Mouse (Mus musculus): Measurements from ENCODE around the gene Cntf. TPM values are rescaled to one million over a fixed set of nuclear protein-coding genes. Genes with fewer than 3 reads are reported as not detected.
"Not testable (repeated sequence)": the region's sequence is repeated elsewhere in the genome, so short reads cannot be mapped to it uniquely, and the experiment has no call there.

Gene Cntf
- polyA plus RNA-seq, 1 experiment from 2014 or later, result 1.0 TPM

DNA sequence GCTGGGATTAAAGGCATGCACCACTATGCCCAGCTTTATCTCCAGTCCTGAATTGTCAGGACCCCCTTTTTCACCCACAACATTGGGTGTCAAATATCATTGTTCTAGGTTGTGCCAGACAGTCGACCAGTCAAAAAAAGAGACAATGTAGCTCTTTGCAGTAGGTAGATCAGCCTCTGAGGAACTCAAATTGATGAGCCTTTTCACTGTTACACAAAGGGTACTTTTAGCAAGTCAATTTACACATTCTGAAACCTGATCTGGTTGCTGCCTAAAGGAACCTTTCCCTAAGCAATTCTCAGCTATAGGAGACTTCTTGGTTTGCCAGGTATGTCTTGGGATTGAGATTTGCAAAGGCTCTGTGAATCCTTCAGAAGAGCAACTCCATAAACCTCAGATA, 34.4 kb downstream of the Cntf start:
- no peak overlapping the region for H3K27ac ChIP-seq (ENCODE audit: low read length)
- no peaks in the 10 kb centered on the region for H3K27me3 ChIP-seq (ENCODE audit: control insufficient read depth, insufficient read depth, low read length)
- H3K9me3 ChIP-seq (replicated peaks; ENCODE audit: control insufficient read depth, low read length), result no peaks in the 10 kb centered on the region
- no peak overlapping the region for H3K4me2 ChIP-seq (ENCODE audit: low read depth, low read length)
- H3K4me1 ChIP-seq (ENCODE audit: control insufficient read depth, insufficient read depth, low read length), result no peaks in the 10 kb centered on the region
- H3K36me3 ChIP-seq (ENCODE audit: control insufficient read depth, insufficient read depth), result no peaks in the 10 kb centered on the region
- H3K4me3 ChIP-seq (ENCODE audit: low read length), result no peak overlapping the region
- H3K9ac ChIP-seq (ENCODE audit: low read length), result no peak overlapping the region
- 52% methylated on average over 1 of the region's 1 CpGs for WGBS
- ATAC-seq (replicated peaks; ENCODE audit: extremely low read depth, insufficient read depth, low FRiP score), result no peak

DNA sequence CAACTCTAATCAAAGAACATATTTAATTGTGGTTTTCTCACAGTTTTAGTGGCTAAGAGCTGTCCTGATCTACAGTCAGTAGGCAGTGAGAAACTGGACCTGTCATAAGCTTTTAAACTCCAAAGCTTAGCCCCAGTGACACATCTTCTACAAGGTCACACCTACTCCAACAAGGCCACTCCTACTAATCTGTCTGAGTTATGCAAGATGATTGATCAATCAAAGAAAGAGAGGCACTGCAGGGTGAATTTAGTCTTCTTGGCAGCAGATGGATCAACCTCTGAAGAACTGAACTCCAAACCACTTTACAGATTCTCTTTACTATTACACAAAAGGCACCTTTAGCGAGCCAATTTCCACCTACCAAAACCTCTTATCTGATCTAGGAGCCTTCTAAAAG, 39.6 kb downstream of the Cntf start:
- no peak for ATAC-seq (replicated peaks; ENCODE audit: extremely low read depth, insufficient read depth, low FRiP score)
- Histone ChIP-seq H3K4me1 (ENCODE audit: control insufficient read depth, insufficient read depth, low read length) (no peaks in the 10 kb centered on the region), H3K4me2 (ENCODE audit: low read depth, low read length) (no peak overlapping the region), H3K36me3 (ENCODE audit: control insufficient read depth, insufficient read depth) (no peaks in the 10 kb centered on the region), H3K27ac (ENCODE audit: low read length) (no peak overlapping the region), H3K9ac (ENCODE audit: low read length) (no peak overlapping the region), H3K4me3 (ENCODE audit: low read length) (no peak overlapping the region), H3K27me3 (ENCODE audit: control insufficient read depth, insufficient read depth, low read length) (no peaks in the 10 kb centered on the region), H3K9me3 (replicated peaks; ENCODE audit: control insufficient read depth, low read length) (no peaks in the 10 kb centered on the region)
- WGBS, result 70% methylated on average over 1 of the region's 1 CpGs

DNA sequence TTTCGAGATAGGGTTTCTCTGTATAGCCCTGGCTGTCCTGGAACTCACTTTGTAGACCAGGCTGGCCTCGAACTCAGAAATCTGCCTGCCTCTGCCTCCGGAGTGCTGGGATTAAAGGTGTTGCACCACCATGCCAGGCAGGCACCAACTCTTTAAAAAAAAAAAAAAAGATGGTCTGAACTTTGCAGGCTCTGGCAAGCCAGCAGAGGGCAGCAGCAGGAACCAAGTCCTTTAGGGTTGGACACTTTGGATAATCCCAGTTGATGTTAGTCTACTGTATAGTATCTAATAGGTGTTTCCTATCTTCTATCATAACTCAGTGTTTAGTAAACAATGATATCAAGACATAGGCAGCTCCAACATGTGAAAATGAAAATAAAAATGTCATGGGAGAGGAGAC, 43.1 kb downstream of the Cntf start:
- ATAC-seq (replicated peaks; ENCODE audit: extremely low read depth, insufficient read depth, low FRiP score), result no peak
- Histone ChIP-seq H3K4me3 (ENCODE audit: low read length) (no peak overlapping the region), H3K36me3 (ENCODE audit: control insufficient read depth, insufficient read depth) (no peaks in the 10 kb centered on the region), H3K9ac (ENCODE audit: low read length) (no peak overlapping the region), H3K9me3 (replicated peaks; ENCODE audit: control insufficient read depth, low read length) (no peaks in the 10 kb centered on the region), H3K27me3 (ENCODE audit: control insufficient read depth, insufficient read depth, low read length) (no peaks in the 10 kb centered on the region), H3K4me1 (ENCODE audit: control insufficient read depth, insufficient read depth, low read length) (no peaks in the 10 kb centered on the region), H3K27ac (ENCODE audit: low read length) (no peak overlapping the region), H3K4me2 (ENCODE audit: low read depth, low read length) (no peak overlapping the region)
- 55% methylated on average over 2 of the region's 3 CpGs for WGBS

DNA sequence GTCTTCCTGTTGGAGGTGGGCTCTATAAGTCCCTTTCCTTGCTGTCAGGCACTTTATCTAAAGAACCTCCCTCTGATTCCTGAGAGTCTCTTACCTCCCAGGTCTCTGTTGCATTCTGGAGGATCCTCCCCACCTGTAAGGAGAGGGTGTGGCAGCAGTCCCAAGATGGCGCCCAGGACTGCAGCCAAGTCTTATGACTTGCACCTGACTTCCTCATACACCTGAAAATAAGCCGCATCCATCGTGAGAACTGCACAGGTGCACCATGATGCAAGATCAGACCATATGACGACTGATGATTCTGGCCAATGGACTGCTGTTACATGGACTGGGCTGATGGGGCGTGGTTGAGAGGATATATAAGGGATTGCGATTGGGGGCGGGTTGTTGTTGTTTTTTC, 43.8 kb downstream of the Cntf start:
- not testable (repeated sequence) for H3K4me1 ChIP-seq (ENCODE audit: control insufficient read depth, insufficient read depth, low read length); H3K27me3 ChIP-seq (ENCODE audit: control insufficient read depth, insufficient read depth, low read length); ATAC-seq (replicated peaks; ENCODE audit: extremely low read depth, insufficient read depth, low FRiP score); H3K4me3 ChIP-seq (ENCODE audit: low read length); H3K9ac ChIP-seq (ENCODE audit: low read length); H3K4me2 ChIP-seq (ENCODE audit: low read depth, low read length); H3K36me3 ChIP-seq (ENCODE audit: control insufficient read depth, insufficient read depth); H3K9me3 ChIP-seq (replicated peaks; ENCODE audit: control insufficient read depth, low read length); H3K27ac ChIP-seq (ENCODE audit: low read length)
- WGBS, result 87% methylated on average over 7 of the region's 7 CpGs

DNA sequence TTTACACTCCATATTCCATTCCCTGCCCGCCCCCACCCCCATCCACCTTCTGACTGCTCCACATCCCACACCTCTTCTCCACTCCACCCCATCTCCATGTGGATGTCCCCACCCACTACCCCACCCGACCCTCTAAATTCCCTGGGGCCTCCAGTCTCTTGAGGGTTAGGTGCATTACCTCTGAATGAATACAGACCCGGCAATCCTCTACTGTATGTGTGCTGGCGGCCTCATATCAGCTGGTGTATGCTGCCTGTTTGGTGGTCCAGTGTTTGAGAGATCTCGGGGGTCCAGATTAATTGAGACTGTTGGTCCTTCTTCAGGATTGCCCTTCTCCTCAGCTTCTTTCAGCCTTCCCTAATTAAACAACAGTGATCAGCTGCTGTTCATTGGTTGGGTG, 44.5 kb downstream of the Cntf start:
- H3K9ac ChIP-seq (ENCODE audit: low read length); H3K27me3 ChIP-seq (ENCODE audit: control insufficient read depth, insufficient read depth, low read length); ATAC-seq (replicated peaks; ENCODE audit: extremely low read depth, insufficient read depth, low FRiP score); H3K4me2 ChIP-seq (ENCODE audit: low read depth, low read length); H3K4me1 ChIP-seq (ENCODE audit: control insufficient read depth, insufficient read depth, low read length); H3K27ac ChIP-seq (ENCODE audit: low read length); H3K4me3 ChIP-seq (ENCODE audit: low read length); H3K36me3 ChIP-seq (ENCODE audit: control insufficient read depth, insufficient read depth); H3K9me3 ChIP-seq (replicated peaks; ENCODE audit: control insufficient read depth, low read length): not testable (repeated sequence)
- whole genome bisulfite sequencing, result 81% methylated on average over 5 of the region's 5 CpGs

DNA sequence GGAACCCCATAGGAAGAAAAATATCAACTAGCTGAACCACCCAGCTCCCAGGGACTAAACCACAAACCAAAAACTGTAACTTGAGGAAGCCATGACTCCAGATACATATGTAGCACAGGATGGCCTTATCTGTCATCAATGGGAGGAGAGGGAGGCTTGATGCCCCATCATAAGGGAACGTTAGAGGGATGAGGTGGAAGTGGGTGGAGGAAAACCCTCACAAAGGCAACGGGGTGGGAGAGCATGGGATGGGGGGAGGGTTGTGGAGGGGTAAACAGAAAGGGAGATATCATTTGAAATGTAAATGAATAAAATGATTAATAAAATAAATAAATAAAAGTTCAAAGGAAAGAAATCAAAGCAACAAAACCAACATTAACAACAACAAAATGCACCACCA, 45.0 kb downstream of the Cntf start:
- no peak overlapping the region for H3K9ac ChIP-seq (ENCODE audit: low read length)
- no peaks in the 10 kb centered on the region for H3K36me3 ChIP-seq (ENCODE audit: control insufficient read depth, insufficient read depth)
- 47% methylated on average over 2 of the region's 2 CpGs for WGBS
- no peak for ATAC-seq (replicated peaks; ENCODE audit: extremely low read depth, insufficient read depth, low FRiP score)
- H3K27me3 ChIP-seq (ENCODE audit: control insufficient read depth, insufficient read depth, low read length), result no peaks in the 10 kb centered on the region
- no peaks in the 10 kb centered on the region for H3K4me1 ChIP-seq (ENCODE audit: control insufficient read depth, insufficient read depth, low read length)
- H3K4me3 ChIP-seq (ENCODE audit: low read length), result no peak overlapping the region
- H3K9me3 ChIP-seq (replicated peaks; ENCODE audit: control insufficient read depth, low read length), result no peaks in the 10 kb centered on the region
- H3K27ac ChIP-seq (ENCODE audit: low read length), result no peak overlapping the region
- no peak overlapping the region for H3K4me2 ChIP-seq (ENCODE audit: low read depth, low read length)

DNA sequence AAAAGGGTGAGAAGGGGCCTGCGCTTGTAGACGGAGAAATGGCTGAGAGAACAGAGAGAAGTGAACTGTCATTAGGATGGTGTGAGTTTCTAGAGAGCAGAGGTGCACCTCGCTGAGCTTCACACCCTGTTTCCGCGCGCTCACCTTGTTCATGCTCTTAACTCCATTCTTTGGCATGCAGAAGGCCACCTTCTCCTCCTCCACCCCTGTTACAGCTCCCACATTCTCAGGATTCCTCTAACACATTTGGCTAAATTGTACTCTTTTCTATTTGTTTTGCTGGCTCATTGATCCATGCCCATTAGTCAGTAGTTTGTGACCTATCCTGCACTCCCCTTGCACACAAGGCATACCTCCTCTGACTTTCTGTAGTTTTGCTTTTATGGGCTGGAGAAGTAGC, 46.2 kb downstream of the Cntf start:
- Histone ChIP-seq H3K27me3 (ENCODE audit: control insufficient read depth, insufficient read depth, low read length) (no peaks in the 10 kb centered on the region), H3K4me1 (ENCODE audit: control insufficient read depth, insufficient read depth, low read length) (no peaks in the 10 kb centered on the region), H3K9ac (ENCODE audit: low read length) (no peak overlapping the region), H3K36me3 (ENCODE audit: control insufficient read depth, insufficient read depth) (no peaks in the 10 kb centered on the region), H3K9me3 (replicated peaks; ENCODE audit: control insufficient read depth, low read length) (no peaks in the 10 kb centered on the region), H3K4me2 (ENCODE audit: low read depth, low read length) (no peak overlapping the region), H3K27ac (ENCODE audit: low read length) (no peak overlapping the region), H3K4me3 (ENCODE audit: low read length) (no peak overlapping the region)
- ATAC-seq (replicated peaks; ENCODE audit: extremely low read depth, insufficient read depth, low FRiP score), result no peak
- WGBS, result 83% methylated on average over 6 of the region's 6 CpGs

Other genes starting within 250 kb of the Cntf start
- 15.2 and 20.5 TPM in 2 replicates for gene Fam111a, start 219.9 kb downstream of the Cntf start, polyA plus RNA-seq (2015; fragmentation: Nextera tagmentation; extraction: Ambion mirVana)
- gene Gm4952, start 165.7 kb downstream of the Cntf start, polyA plus RNA-seq (2015; fragmentation: Nextera tagmentation; extraction: Ambion mirVana), result not detected in 2 replicates
- gene Glyat, start 132.3 kb downstream of the Cntf start, polyA plus RNA-seq (2015; fragmentation: Nextera tagmentation; extraction: Ambion mirVana), result not detected in 2 replicates
- not detected in 2 replicates for gene Olfr1442, start 95.2 kb downstream of the Cntf start, polyA plus RNA-seq (2015; fragmentation: Nextera tagmentation; extraction: Ambion mirVana)
- not detected in 2 replicates for gene Olfr1443, start 87.5 kb downstream of the Cntf start, polyA plus RNA-seq (2015; fragmentation: Nextera tagmentation; extraction: Ambion mirVana)
- not detected in 2 replicates for gene Keg1, start 69.8 kb downstream of the Cntf start, polyA plus RNA-seq (2015; fragmentation: Nextera tagmentation; extraction: Ambion mirVana)
- 9.9 and 10.5 TPM in 2 replicates for gene Zfp91, start 30.5 kb upstream of the Cntf start, polyA plus RNA-seq (2015; fragmentation: Nextera tagmentation; extraction: Ambion mirVana)
- gene Lpxn, start 30.6 kb upstream of the Cntf start, polyA plus RNA-seq (2015; fragmentation: Nextera tagmentation; extraction: Ambion mirVana), result 2.5 and 4.9 TPM in 2 replicates
- not detected in 2 replicates for gene Gm5244, start 81.0 kb upstream of the Cntf start, polyA plus RNA-seq (2015; fragmentation: Nextera tagmentation; extraction: Ambion mirVana)
- not detected in 2 replicates for gene Olfr1444, start 91.7 kb upstream of the Cntf start, polyA plus RNA-seq (2015; fragmentation: Nextera tagmentation; extraction: Ambion mirVana)
- not detected in 2 replicates for gene Olfr1445, start 118.2 kb upstream of the Cntf start, polyA plus RNA-seq (2015; fragmentation: Nextera tagmentation; extraction: Ambion mirVana)
- gene Olfr1446, start 127.9 kb upstream of the Cntf start, polyA plus RNA-seq (2015; fragmentation: Nextera tagmentation; extraction: Ambion mirVana), result not detected in 2 replicates
- not detected in 2 replicates for gene Olfr1447, start 138.1 kb upstream of the Cntf start, polyA plus RNA-seq (2015; fragmentation: Nextera tagmentation; extraction: Ambion mirVana)
- gene Olfr1448, start 158.8 kb upstream of the Cntf start, polyA plus RNA-seq (2015; fragmentation: Nextera tagmentation; extraction: Ambion mirVana), result not detected in 2 replicates
- not detected in 2 replicates for gene Olfr1449, start 165.2 kb upstream of the Cntf start, polyA plus RNA-seq (2015; fragmentation: Nextera tagmentation; extraction: Ambion mirVana)
- not detected in 2 replicates for gene Olfr1450, start 184.6 kb upstream of the Cntf start, polyA plus RNA-seq (2015; fragmentation: Nextera tagmentation; extraction: Ambion mirVana)
- gene Olfr1451, start 229.4 kb upstream of the Cntf start, polyA plus RNA-seq (2015; fragmentation: Nextera tagmentation; extraction: Ambion mirVana), result not detected in 2 replicates